Mouse (Mus musculus): Measurements from ENCODE around the gene Hhipl2. TPM values are rescaled to one million over a fixed set of nuclear protein-coding genes. Genes with fewer than 3 reads are reported as not detected.

Gene Hhipl2
- not detected for polyA plus RNA-seq (2017; shearing (Covaris generic))

DNA sequence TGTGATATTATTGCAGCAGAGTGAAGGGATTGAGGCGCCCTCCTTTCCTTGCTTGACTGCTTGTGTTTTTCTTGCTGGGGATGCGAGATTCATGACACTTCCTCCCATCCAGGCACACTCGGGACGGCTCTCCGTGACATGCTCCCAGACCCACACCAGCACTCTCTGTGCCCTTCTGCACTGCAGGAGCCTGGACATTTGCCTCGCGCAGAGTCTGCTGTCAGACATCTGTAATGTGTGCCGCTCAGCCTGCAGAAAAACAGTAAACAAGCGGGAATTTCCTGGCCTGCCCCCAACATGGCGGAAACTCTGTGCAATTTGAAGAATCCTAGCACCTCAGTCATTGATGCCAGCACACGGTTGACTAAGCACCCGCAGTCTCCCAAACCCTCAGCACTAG lies at the start of gene Hhipl2:
Gene Hhipl2, plus strand, starts transcription at position 343 of the 400 bp plus-strand sequence.

DNA sequence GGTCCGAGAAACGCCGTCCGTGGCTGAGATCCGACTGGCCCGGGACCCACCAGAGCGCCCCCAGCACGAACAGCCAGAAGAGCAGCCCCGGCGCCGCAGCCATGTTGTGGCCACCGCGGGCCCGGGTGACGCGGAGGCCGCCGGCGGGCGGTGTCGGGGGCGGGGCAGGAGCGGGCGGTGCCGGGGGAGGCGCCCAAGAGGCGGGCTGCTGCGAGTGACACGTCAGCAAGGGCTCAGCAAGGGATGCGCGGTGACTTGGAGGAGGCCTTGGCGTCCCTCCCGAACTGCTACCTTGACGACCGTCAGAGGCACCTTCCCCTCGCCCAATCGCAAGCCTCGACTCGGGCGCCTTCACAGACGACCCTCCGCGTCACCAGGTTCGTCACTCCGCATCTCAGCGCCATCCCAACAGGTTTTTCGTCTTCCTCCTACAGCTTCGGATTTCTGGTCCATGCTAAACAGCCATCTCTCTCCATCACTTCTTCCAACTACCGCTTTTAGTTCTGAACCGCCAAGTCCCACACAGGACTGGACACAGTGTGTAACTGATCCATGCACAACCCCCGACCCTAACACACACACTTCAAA lies 48.5 kb upstream of the Hhipl2 start, which contains the start of gene Mia3:
Gene Mia3, minus strand, starts transcription at position 127 of the 588 bp plus-strand sequence.

DNA sequence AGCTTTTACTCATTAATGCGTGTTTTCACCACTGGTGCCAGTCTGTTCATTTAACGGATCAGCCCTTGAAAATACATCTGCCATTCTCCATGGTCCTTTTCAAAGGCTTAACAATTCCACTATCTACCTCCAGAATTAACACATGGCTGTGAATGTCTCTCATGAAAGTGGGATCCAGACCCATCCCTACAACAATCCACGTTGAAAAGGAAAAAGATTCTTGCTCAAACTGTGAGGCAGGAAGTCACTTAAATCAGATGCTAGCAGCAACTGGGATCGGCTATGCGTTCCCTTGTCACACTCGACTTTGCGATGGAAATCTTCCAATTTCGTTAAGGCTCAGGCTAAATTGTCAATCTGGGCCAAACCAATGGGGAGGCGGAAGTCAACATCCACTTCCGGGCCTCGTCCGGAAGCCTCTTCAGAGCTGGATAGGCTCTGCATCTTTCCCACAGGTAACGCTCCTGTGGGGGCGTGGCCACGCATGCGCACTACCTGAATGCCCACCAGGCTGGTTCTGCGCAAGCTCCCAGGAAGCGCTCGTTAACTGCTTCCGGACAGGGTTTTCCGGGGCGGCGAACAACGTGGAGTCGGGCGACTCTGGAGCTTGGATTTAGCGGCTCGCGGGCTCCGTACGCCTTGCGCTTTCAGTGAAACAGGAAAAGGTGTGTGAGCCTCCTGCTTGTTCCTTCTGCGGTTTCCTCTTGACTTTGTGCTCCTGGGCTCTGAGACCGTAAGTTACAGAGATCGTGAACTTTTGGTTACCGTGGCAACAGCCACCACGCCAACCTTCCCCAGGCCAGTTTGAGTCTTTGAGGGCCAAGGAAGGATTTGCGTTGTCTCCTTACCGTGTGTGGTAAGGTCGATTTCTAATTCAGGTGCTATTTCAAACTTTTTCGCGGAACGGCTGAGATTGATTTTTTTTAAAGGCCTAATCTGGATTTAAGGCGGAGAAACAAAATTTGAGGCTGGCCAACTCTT lies 29.3 kb upstream of the Hhipl2 start, which contains the start of gene Taf1a:
Gene Taf1a, plus strand, starts transcription at position 556 of the 981 bp plus-strand sequence.

Other genes starting within 250 kb of the Hhipl2 start
- gene Disp1, start 196.7 kb upstream of the Hhipl2 start, polyA plus RNA-seq (2017; shearing (Covaris generic)): 6.0 TPM
- 14.1 TPM for gene Aida, start 121.6 kb upstream of the Hhipl2 start, polyA plus RNA-seq (2017; shearing (Covaris generic))
- 70.9 TPM for gene Brox, start 120.9 kb upstream of the Hhipl2 start, polyA plus RNA-seq (2017; shearing (Covaris generic))
- gene Mia3, start 48.7 kb upstream of the Hhipl2 start, polyA plus RNA-seq (2017; shearing (Covaris generic)): 208 TPM
- 19.1 TPM for gene Taf1a, start 29.2 kb upstream of the Hhipl2 start, polyA plus RNA-seq (2017; shearing (Covaris generic))

Measured in effector memory CD4-positive, alpha-beta T cell, adult 7 months (primary cell).